Mouse (Mus musculus) lung, postnatal 0 days (tissue): ENCODE results near the gene Abcb4.

ENCODE experiments used
- CTCF ChIP-seq: IDR thresholded peaks from 2 replicates; pipeline ENCODE4 v1.5.1; 2016; ENCODE audit warnings: antibody characterized with exemption, mild to moderate bottlenecking
- EP300 ChIP-seq: IDR thresholded peaks from 2 replicates; pipeline ENCODE4 v1.6.1; 2016; ENCODE audit warnings: antibody characterized with exemption, mild to moderate bottlenecking, control low read depth

GRCm38 (mm10) chr5:8991626-8992025, 98.1 kb downstream of the Abcb4 start:
- TF ChIP-seq EP300 (no peak), CTCF (no peak)
